Mouse (Mus musculus) erythroblast, embryonic 14.5 days (primary cell): ENCODE measurements around the gene Nectin2. TPM values are rescaled to one million over a fixed set of nuclear protein-coding genes. Genes with fewer than 3 reads are reported as not detected.

Experiments
- H3K27me3 ChIP-seq: 2 replicates; pipeline ENCODE4 v1.6.1; 2012; ENCODE audit warnings: inconsistent platforms; ENCODE audit not compliant: control insufficient read depth
- H3K36me3 ChIP-seq: 2 replicates; pipeline ENCODE4 v1.6.1; 2012; ENCODE audit warnings: mild to moderate bottlenecking, inconsistent platforms; ENCODE audit not compliant: control insufficient read depth
- H3K4me1 ChIP-seq: 2 replicates; pipeline ENCODE4 v1.6.1; 2012; ENCODE audit warnings: inconsistent platforms; ENCODE audit not compliant: control insufficient read depth
- H3K4me3 ChIP-seq: replicated peaks from 2 replicates; pipeline ENCODE3; 2012; ENCODE audit warnings: moderate library complexity, mild to moderate bottlenecking, inconsistent platforms
- H3K9me3 ChIP-seq: 2 replicates; pipeline ENCODE4 v1.6.1; 2012; ENCODE audit warnings: low read length, inconsistent platforms, mixed read lengths; ENCODE audit not compliant: control insufficient read depth
- GATA1 ChIP-seq: IDR thresholded peaks from 2 replicates; pipeline ENCODE4 v1.6.1; 2012; ENCODE audit warnings: low read length, inconsistent platforms, mixed read lengths
- TAL1 ChIP-seq: IDR thresholded peaks from 3 replicates; pipeline ENCODE4 v1.6.1; 2012; ENCODE audit warnings: low read length, inconsistent platforms, mixed read lengths
- polyA plus RNA-seq: library from polyadenylated mRNA; stranded (reverse); fragments of >175 nt; gene quantifications from 2 replicates; pipeline ENCODE4 v1.2.3, GENCODE M21; 2012

The Nectin2 gene
- polyA plus RNA-seq, 1 experiment, result 0.15 TPM

GRCm38 (mm10) chr7:19696336-19696873, 53.9 kb downstream of the Nectin2 start:
- peak overlapping the region; percentile 57 for H3K4me3 ChIP-seq
- H3K4me1 ChIP-seq, result peaks cover 64% of the 10 kb centered on the region
- H3K27me3 ChIP-seq, result peaks cover 35% of the 10 kb centered on the region
- H3K36me3 ChIP-seq, result peaks cover 15% of the 10 kb centered on the region
- H3K9me3 ChIP-seq, result peaks cover 4% of the 10 kb centered on the region; the same call in 1 of the 2 replicates
- TF ChIP-seq TAL1 (no peak), GATA1 (no peak)

- peaks cover 35% of the 10 kb centered on the region for H3K27me3 ChIP-seq
- no peak for TF ChIP-seq GATA1
- no peak for TF ChIP-seq TAL1
- no peak overlapping the region for H3K4me3 ChIP-seq
- H3K36me3 ChIP-seq, result peaks cover 14% of the 10 kb centered on the region
- H3K9me3 ChIP-seq, result peaks cover 4% of the 10 kb centered on the region; the same call in 1 of the 2 replicates
- H3K4me1 ChIP-seq, result peaks cover 61% of the 10 kb centered on the region
Observed at GRCm38 (mm10) chr7:19695881-19696280, 54.4 kb downstream of the Nectin2 start.

GRCm38 (mm10) chr7:19695213-19695594, 55.1 kb downstream of the Nectin2 start:
- peaks cover 35% of the 10 kb centered on the region for H3K27me3 ChIP-seq
- peaks cover 4% of the 10 kb centered on the region; the same call in 1 of the 2 replicates for H3K9me3 ChIP-seq
- no peak overlapping the region for H3K4me3 ChIP-seq
- H3K4me1 ChIP-seq, result peaks cover 54% of the 10 kb centered on the region
- TF ChIP-seq TAL1 (no peak), GATA1 (no peak)
- H3K36me3 ChIP-seq, result peaks cover 11% of the 10 kb centered on the region

GRCm38 (mm10) chr7:19694336-19695212, 55.7 kb downstream of the Nectin2 start:
- Histone ChIP-seq H3K36me3 (peaks cover 11% of the 10 kb centered on the region), H3K9me3 (peaks cover 4% of the 10 kb centered on the region; the same call in 1 of the 2 replicates), H3K4me3 (no peak overlapping the region), H3K27me3 (peaks cover 34% of the 10 kb centered on the region), H3K4me1 (peaks cover 50% of the 10 kb centered on the region)
- TF ChIP-seq TAL1 (no peak), GATA1 (no peak)

- H3K36me3 ChIP-seq, result peaks cover 11% of the 10 kb centered on the region
- peaks cover 38% of the 10 kb centered on the region for H3K4me1 ChIP-seq
- TF ChIP-seq TAL1 (no peak), GATA1 (no peak)
- peaks cover 4% of the 10 kb centered on the region; the same call in 1 of the 2 replicates for H3K9me3 ChIP-seq
- H3K27me3 ChIP-seq, result peaks cover 22% of the 10 kb centered on the region
- H3K4me3 ChIP-seq, result no peak overlapping the region
Observed at GRCm38 (mm10) chr7:19693421-19693820, 56.9 kb downstream of the Nectin2 start.

GRCm38 (mm10) chr7:19691873-19692865, 58.1 kb downstream of the Nectin2 start, which contains the start of gene Apoc1:
Gene Apoc1 (minus strand): TSS chr7:19692660.
- Histone ChIP-seq H3K9me3 (peaks cover 4% of the 10 kb centered on the region; the same call in 1 of the 2 replicates), H3K27me3 (peaks cover 10% of the 10 kb centered on the region), H3K4me3 (peak within 1 kb of the TSS; percentile 46), H3K4me1 (peaks cover 33% of the 10 kb centered on the region), H3K36me3 (peaks cover 9% of the 10 kb centered on the region)
- no peak for TF ChIP-seq TAL1
- no peak for TF ChIP-seq GATA1

- Histone ChIP-seq H3K36me3 (peaks cover 3% of the 10 kb centered on the region), H3K4me1 (peaks cover 33% of the 10 kb centered on the region), H3K9me3 (peaks cover 1% of the 10 kb centered on the region; the same call in 1 of the 2 replicates), H3K27me3 (peaks cover 3% of the 10 kb centered on the region), H3K4me3 (peak overlapping the region; percentile 42)
- TF ChIP-seq TAL1 (no peak), GATA1 (no peak)
Observed at GRCm38 (mm10) chr7:19691434-19691833, 58.8 kb downstream of the Nectin2 start.

- TF ChIP-seq TAL1 (no peak), GATA1 (no peak)
- Histone ChIP-seq H3K36me3 (no peaks in the 10 kb centered on the region; the same call in 1 of the 2 replicates), H3K27me3 (no peaks in the 10 kb centered on the region), H3K4me1 (peaks cover 29% of the 10 kb centered on the region), H3K9me3 (no peaks in the 10 kb centered on the region), H3K4me3 (no peak overlapping the region)
Observed at GRCm38 (mm10) chr7:19690845-19691244, 59.4 kb downstream of the Nectin2 start.
